Mouse (Mus musculus) stomach, postnatal 0 days (tissue): Measurements from ENCODE around the gene Hsd17b1.

ENCODE experiments used
- CTCF ChIP-seq: IDR thresholded peaks from 2 replicates; pipeline ENCODE4 v1.5.1; 2016; ENCODE audit warnings: antibody characterized with exemption, low read depth, mild to moderate bottlenecking, moderate library complexity
- EP300 ChIP-seq: optimal IDR thresholded peaks from 2 replicates; pipeline ENCODE3; 2016; ENCODE audit warnings: antibody characterized with exemption

DNA sequence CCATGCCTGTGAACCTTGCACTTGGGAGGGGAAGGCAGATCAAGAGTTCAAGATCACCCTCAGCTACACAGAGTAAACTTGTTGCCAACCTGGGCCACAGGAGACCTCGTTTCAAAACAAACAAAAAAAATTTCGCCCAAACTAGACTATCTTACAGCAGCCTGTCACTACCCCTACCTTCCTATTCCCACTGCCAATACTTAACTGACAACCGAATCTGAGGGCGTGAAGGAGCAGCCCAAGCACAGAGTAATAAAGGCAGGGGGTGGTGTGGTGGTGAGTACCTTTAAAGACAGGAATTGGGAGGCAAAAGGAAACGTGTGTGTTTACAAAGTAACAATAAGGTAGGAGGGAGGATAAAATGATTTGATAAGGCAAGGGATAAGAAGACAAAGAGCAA is 32.5 kb downstream of the Hsd17b1 start:
- TF ChIP-seq CTCF (no peak), EP300 (no peak)
